Mouse (Mus musculus): ENCODE data around the gene Cd40lg.

DNA sequence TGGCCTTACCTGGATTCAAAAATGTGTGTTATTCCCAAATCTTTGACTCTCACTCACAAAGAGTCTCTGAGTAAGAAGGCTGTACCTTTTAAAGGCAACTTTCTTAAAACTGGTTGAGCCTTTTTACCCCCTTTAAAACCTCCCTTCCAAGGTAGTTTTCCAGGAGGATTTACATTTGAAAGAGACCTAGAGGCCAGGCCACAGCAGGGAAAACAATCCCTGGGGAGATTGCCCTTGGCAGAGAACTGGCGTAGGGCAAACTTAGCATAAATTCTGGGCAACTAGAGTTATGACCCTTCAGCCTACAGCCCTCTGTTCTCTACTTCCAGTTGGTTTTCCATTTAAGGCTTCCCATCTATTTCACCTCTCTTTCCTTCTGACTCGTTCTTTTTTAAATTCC is 13.9 kb upstream of the Cd40lg start:
- TF ChIP-seq CTCF (IDR thresholded peaks at IDR 0.05; ENCODE audit: low read depth) (no peak), EP300 (IDR thresholded peaks at IDR 0.05; ENCODE audit: low read depth) (no peak)
